Mouse (Mus musculus) spleen, adult 2 months (tissue): ENCODE measurements around the gene Gabpb2.

Experiments used
- CTCF ChIP-seq: fragments of 200-500 bp; IDR thresholded peaks from 2 replicates; pipeline ENCODE4 v1.5.1; 2011; ENCODE audit warnings: mild to moderate bottlenecking, inconsistent platforms; ENCODE audit not compliant: insufficient read depth, insufficient read length, insufficient replicate concordance; ENCODE audit errors: extremely low read depth
- POLR2A ChIP-seq: fragments of 200-500 bp; IDR thresholded peaks from 2 replicates; pipeline ENCODE4 v1.6.1; 2011; ENCODE audit warnings: low read depth, low read length, inconsistent platforms

DNA sequence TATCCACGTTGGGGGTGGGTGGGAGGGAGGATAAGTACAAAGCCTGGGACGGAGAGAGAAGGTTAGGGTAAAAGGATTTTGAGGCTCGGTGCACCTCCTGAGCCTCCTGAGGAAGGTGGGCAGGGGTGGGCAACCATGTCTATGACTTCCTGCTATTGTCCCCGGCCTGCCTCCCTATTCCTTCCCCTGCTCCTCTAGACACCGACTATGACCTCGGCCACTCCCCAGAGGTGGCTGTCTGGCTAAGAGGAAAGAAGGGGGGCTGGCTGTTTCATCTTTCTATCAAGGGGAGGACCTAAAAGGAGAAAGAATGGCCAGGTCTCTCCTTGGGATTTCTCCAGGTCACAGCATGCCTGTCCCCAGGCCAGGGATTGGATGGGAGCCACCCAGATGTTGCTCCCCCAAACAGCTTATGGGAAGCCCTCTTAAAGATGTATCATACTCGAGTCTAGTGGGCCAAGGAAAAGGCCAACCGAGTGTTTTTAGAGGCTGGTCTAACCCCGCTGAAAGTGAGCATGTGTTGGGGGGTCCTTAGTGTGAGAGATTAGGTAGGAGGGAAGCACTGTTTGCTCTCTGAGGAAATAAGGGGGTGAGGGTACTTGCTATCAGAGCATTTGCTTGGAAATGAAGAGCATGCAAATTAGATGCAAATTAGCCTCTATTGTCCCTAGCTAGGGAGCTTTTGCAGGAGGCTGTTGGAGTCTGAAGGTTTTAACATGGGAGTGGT, 55.9 kb downstream of the Gabpb2 start:
- TF ChIP-seq CTCF (no peak), POLR2A (no peak)
